Mouse (Mus musculus) left cerebral cortex, adult 18-20 months (tissue): ENCODE measurements around the gene Myf5. TPM values are rescaled to one million over a fixed set of nuclear protein-coding genes. Genes with fewer than 3 reads are reported as not detected.

Source experiments
- DNase-seq, 2 experiments: peaks; one replicate each; pipeline ENCODE4 v3.0.0; 2021 to 2022; ENCODE audit warnings: low spot score in 2 of 2, mixed read lengths in 1 of 2
- microRNA-seq, 2 experiments: library from miRNA; unstranded; fragments of <30 nt; microRNA quantifications; one replicate each; pipeline ENCODE4 v1.2.0; 2021
- total RNA-seq, 2 experiments: library from RNA; stranded (reverse); gene quantifications; 2 replicates each; pipeline ENCODE4 v1.2.3; 2021

The Myf5 gene
- total RNA-seq, 2 experiments from 2014 or later: not detected

- DNase-seq: no peak
Measured at GRCm38 (mm10) chr10:107436967-107437366, 49.0 kb downstream of the Myf5 start.

Small RNAs within 50 kb of the gene (microRNA-seq; reads per million reads assigned to microRNA genes)
- gene Gm44403: 0 reads per million in 2 experiments

Other genes starting within 250 kb of the Myf5 start
- gene Lin7a, start 214.4 kb downstream of the Myf5 start, total RNA-seq: 10 to 100 TPM; 56.0 to 57.7 TPM
- gene Myf6, start 8.6 kb upstream of the Myf5 start, total RNA-seq: not detected
- gene Ptprq, start 233.9 kb upstream of the Myf5 start, total RNA-seq: under 1 TPM; 0.07 to 0.12 TPM